Mouse (Mus musculus): Measurements from ENCODE around the gene C2cd3. TPM values are rescaled to one million over a fixed set of nuclear protein-coding genes. Genes with fewer than 3 reads are reported as not detected.

Gene C2cd3
- total and polyA plus RNA-seq, 3 experiments = 6.6 to 8.4 (median 7.0) TPM

DNA sequence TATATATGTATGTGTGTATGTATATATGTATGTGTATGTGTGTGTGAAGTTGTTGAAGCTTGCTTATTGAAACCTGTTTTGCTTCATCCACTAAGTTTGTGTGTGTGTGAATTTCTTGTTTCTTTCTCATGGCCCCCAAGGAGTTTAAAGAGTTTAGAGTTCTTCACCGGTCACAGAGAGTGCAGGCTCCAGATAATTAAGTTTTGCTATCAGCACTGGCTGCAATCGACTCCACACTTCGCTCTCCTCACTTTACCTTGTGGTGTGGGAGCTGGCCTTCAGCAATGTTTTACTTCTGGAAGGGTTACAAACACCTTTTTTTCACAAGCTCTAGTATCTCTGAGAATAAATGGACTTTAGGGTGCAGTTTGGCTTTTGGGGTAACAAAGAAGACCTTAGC lies 40.8 kb upstream of the C2cd3 start:
- H3K27me3 ChIP-seq (ENCODE audit: control insufficient read depth, insufficient read depth, low read length) = no peaks in the 10 kb centered on the region
- no peaks in the 10 kb centered on the region for H3K79me2 ChIP-seq (replicated peaks; ENCODE audit: control insufficient read depth, insufficient read depth, low read length)
- intact Hi-C loops (cut with DNase I) = no loop called here
- no peak for DNase-seq
- H3K36me3 ChIP-seq (ENCODE audit: control insufficient read depth, insufficient read depth, low read length) = no peaks in the 10 kb centered on the region
- H3K4me1 ChIP-seq (ENCODE audit: control insufficient read depth, insufficient read depth, low read length) = no peaks in the 10 kb centered on the region
- 80% methylated on average over 3 of the region's 3 CpGs for WGBS
- H3K4me3 ChIP-seq = no peak overlapping the region
- H3K9ac ChIP-seq (ENCODE audit: low read depth, low read length) = no peak overlapping the region
- H3K27ac ChIP-seq = no peak overlapping the region
- no peak for TF ChIP-seq POLR2A (IDR thresholded peaks at IDR 0.05; ENCODE audit: insufficient read depth, low read depth, low read length)
- no peak for TF ChIP-seq EP300 (IDR thresholded peaks at IDR 0.05; ENCODE audit: insufficient read depth, low read depth, low read length)
- no peak for TF ChIP-seq CTCF (IDR thresholded peaks at IDR 0.05)

GRCm38 (mm10) chr7:100335921-100336320 lies 36.1 kb upstream of the C2cd3 start:
- WGBS = 95% methylated on average over 2 of the region's 2 CpGs
- H3K36me3 ChIP-seq (ENCODE audit: control insufficient read depth, insufficient read depth, low read length) = no peaks in the 10 kb centered on the region; the same call in 1 of the 2 replicates
- H3K27ac ChIP-seq = no peak overlapping the region
- no peak overlapping the region for H3K9ac ChIP-seq (ENCODE audit: low read depth, low read length)
- no peaks in the 10 kb centered on the region for H3K79me2 ChIP-seq (replicated peaks; ENCODE audit: control insufficient read depth, insufficient read depth, low read length)
- no peak for DNase-seq
- TF ChIP-seq POLR2A (IDR thresholded peaks at IDR 0.05; ENCODE audit: insufficient read depth, low read depth, low read length) (no peak), EP300 (IDR thresholded peaks at IDR 0.05; ENCODE audit: insufficient read depth, low read depth, low read length) (no peak), CTCF (IDR thresholded peaks at IDR 0.05) (no peak)
- intact Hi-C loops (cut with DNase I) = no loop called here
- no peaks in the 10 kb centered on the region for H3K4me1 ChIP-seq (ENCODE audit: control insufficient read depth, insufficient read depth, low read length)
- H3K4me3 ChIP-seq = no peak overlapping the region
- no peaks in the 10 kb centered on the region for H3K27me3 ChIP-seq (ENCODE audit: control insufficient read depth, insufficient read depth, low read length)

- TF ChIP-seq EP300 (IDR thresholded peaks at IDR 0.05; ENCODE audit: insufficient read depth, low read depth, low read length) (no peak), CTCF (IDR thresholded peaks at IDR 0.05) (no peak)
- H3K4me3 ChIP-seq = no peak overlapping the region
- no peaks in the 10 kb centered on the region for H3K27me3 ChIP-seq (ENCODE audit: control insufficient read depth, insufficient read depth, low read length)
- WGBS = 56% methylated on average over 4 of the region's 4 CpGs
- H3K4me1 ChIP-seq (ENCODE audit: control insufficient read depth, insufficient read depth, low read length) = peaks cover 2% of the 10 kb centered on the region
- intact Hi-C loops (cut with DNase I) = no loop called here
- peak in 1 of 2 experiments; percentile 11 for DNase-seq
- no peak overlapping the region for H3K9ac ChIP-seq (ENCODE audit: low read depth, low read length)
- H3K27ac ChIP-seq = peak overlapping the region; percentile 47
- peaks cover 3% of the 10 kb centered on the region for H3K36me3 ChIP-seq (ENCODE audit: control insufficient read depth, insufficient read depth, low read length)
- H3K79me2 ChIP-seq (replicated peaks; ENCODE audit: control insufficient read depth, insufficient read depth, low read length) = no peaks in the 10 kb centered on the region
These were observed 17.0 kb upstream of the C2cd3 start for GRCm38 (mm10) chr7:100354984-100355383.

- Histone ChIP-seq H3K4me3 (no peak overlapping the region), H3K79me2 (replicated peaks; ENCODE audit: control insufficient read depth, insufficient read depth, low read length) (no peaks in the 10 kb centered on the region), H3K9ac (ENCODE audit: low read depth, low read length) (no peak overlapping the region), H3K27me3 (ENCODE audit: control insufficient read depth, insufficient read depth, low read length) (no peaks in the 10 kb centered on the region), H3K36me3 (ENCODE audit: control insufficient read depth, insufficient read depth, low read length) (peaks cover 3% of the 10 kb centered on the region), H3K4me1 (ENCODE audit: control insufficient read depth, insufficient read depth, low read length) (peaks cover 2% of the 10 kb centered on the region), H3K27ac (no peak overlapping the region)
- TF ChIP-seq EP300 (IDR thresholded peaks at IDR 0.05; ENCODE audit: insufficient read depth, low read depth, low read length) (no peak), POLR2A (IDR thresholded peaks at IDR 0.05; ENCODE audit: insufficient read depth, low read depth, low read length) (no peak), CTCF (IDR thresholded peaks at IDR 0.05) (no peak)
- 80% methylated on average over 5 of the region's 5 CpGs for WGBS
- DNase-seq = no peak
- intact Hi-C loops (cut with DNase I) = no loop called here
These were observed 15.7 kb upstream of the C2cd3 start for GRCm38 (mm10) chr7:100356324-100356723.

DNA sequence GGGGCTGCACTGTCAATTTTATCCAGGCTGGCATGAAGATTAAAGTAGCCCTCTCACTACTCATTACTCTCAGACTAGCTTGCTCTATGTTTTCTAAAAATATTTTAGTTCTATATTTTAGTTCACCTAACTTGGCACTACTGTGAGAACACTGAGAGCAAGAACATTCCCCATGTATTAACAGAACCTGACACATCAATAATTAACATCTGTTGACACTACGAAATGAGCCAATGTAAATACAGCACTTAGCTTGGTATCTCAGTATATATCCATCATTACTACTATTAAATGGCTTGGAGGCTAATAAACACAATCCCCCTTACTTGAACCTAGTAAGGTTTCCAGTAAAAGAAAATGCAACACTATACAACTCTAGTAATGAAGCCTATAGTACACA lies 15.3 kb upstream of the C2cd3 start:
- no peak for TF ChIP-seq POLR2A (IDR thresholded peaks at IDR 0.05; ENCODE audit: insufficient read depth, low read depth, low read length)
- TF ChIP-seq EP300 (IDR thresholded peaks at IDR 0.05; ENCODE audit: insufficient read depth, low read depth, low read length) = no peak
- TF ChIP-seq CTCF (IDR thresholded peaks at IDR 0.05) = no peak
- WGBS = 81% methylated on average over 1 of the region's 1 CpGs
- Histone ChIP-seq H3K79me2 (replicated peaks; ENCODE audit: control insufficient read depth, insufficient read depth, low read length) (no peaks in the 10 kb centered on the region), H3K36me3 (ENCODE audit: control insufficient read depth, insufficient read depth, low read length) (peaks cover 3% of the 10 kb centered on the region), H3K4me3 (no peak overlapping the region), H3K4me1 (ENCODE audit: control insufficient read depth, insufficient read depth, low read length) (peaks cover 2% of the 10 kb centered on the region), H3K9ac (ENCODE audit: low read depth, low read length) (no peak overlapping the region), H3K27me3 (ENCODE audit: control insufficient read depth, insufficient read depth, low read length) (no peaks in the 10 kb centered on the region), H3K27ac (no peak overlapping the region)
- no peak for DNase-seq
- intact Hi-C loops (cut with DNase I) = no loop called here

DNA sequence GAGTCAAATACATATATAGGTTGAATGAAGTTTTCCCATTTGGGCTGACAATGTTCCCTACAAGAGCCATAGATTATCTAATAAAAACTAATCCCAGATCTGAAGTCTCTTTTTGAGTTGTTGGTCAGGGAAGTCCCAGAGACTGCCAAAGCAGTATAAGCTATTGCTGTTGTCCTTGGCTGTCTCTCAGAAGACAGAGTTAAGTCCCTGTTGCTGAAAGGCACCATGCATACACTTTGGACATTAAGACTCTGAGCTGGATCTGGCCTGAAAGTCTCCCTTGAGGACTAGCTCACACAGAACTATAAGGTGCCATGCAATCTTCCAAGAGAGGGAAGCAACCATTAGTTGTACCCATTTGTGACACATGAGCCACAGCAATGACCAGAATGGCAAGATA lies 14.2 kb upstream of the C2cd3 start:
- Histone ChIP-seq H3K27me3 (ENCODE audit: control insufficient read depth, insufficient read depth, low read length) (no peaks in the 10 kb centered on the region), H3K9ac (ENCODE audit: low read depth, low read length) (no peak overlapping the region), H3K36me3 (ENCODE audit: control insufficient read depth, insufficient read depth, low read length) (peaks cover 11% of the 10 kb centered on the region), H3K4me1 (ENCODE audit: control insufficient read depth, insufficient read depth, low read length) (peaks cover 2% of the 10 kb centered on the region), H3K79me2 (replicated peaks; ENCODE audit: control insufficient read depth, insufficient read depth, low read length) (no peaks in the 10 kb centered on the region), H3K27ac (no peak overlapping the region), H3K4me3 (no peak overlapping the region)
- intact Hi-C loops (cut with DNase I) = no loop called here
- DNase-seq = no peak
- TF ChIP-seq EP300 (IDR thresholded peaks at IDR 0.05; ENCODE audit: insufficient read depth, low read depth, low read length) (no peak), POLR2A (IDR thresholded peaks at IDR 0.05; ENCODE audit: insufficient read depth, low read depth, low read length) (no peak), CTCF (IDR thresholded peaks at IDR 0.05) (no peak)
